Mouse (Mus musculus) neural tube, embryonic 11.5 days (tissue): ENCODE data around the gene Gm47289. TPM values are rescaled to one million over a fixed set of nuclear protein-coding genes. Genes with fewer than 3 reads are reported as not detected.

Source experiments
- ATAC-seq: fragments of 200-750 bp; cut with Nextera tagmentation; 2 replicates; pipeline ENCODE4 v1.8.0; 2017; ENCODE audit warnings: moderate number of reproducible peaks, mild to moderate bottlenecking, moderate TSS enrichment, moderate library complexity; ENCODE audit not compliant: insufficient read depth, low FRiP score, low TSS enrichment
- DNase-seq: peaks from one replicate; pipeline ENCODE4 v3.0.0-alpha.2; 2015; ENCODE audit warnings: low spot score
- H3K27ac ChIP-seq: fragments of 300-500 bp; sonication (generic); 2 replicates; pipeline ENCODE4 v1.5.1; 2014; ENCODE audit warnings: low read depth, mild to moderate bottlenecking, low read length
- H3K27me3 ChIP-seq: fragments of 300-500 bp; sonication (generic); 2 replicates; pipeline ENCODE4 v1.6.1; 2014; ENCODE audit warnings: mild to moderate bottlenecking, low read length, mixed read lengths; ENCODE audit not compliant: control insufficient read depth, insufficient read depth
- H3K36me3 ChIP-seq: fragments of 300-500 bp; sonication (generic); 2 replicates; pipeline ENCODE4 v1.6.1; 2014; ENCODE audit warnings: mild to moderate bottlenecking, low read length, moderate library complexity, mixed read lengths; ENCODE audit not compliant: control insufficient read depth, insufficient read depth
- H3K4me1 ChIP-seq: fragments of 300-500 bp; sonication (generic); 2 replicates; pipeline ENCODE4 v1.6.1; 2014; ENCODE audit warnings: low read length, mixed read lengths; ENCODE audit not compliant: control insufficient read depth, insufficient read depth
- H3K4me2 ChIP-seq: fragments of 300-500 bp; sonication (generic); 2 replicates; pipeline ENCODE4 v1.6.1; 2014; ENCODE audit warnings: low read depth, mild to moderate bottlenecking, moderate library complexity
- H3K4me3 ChIP-seq: fragments of 300-500 bp; sonication (generic); 2 replicates; pipeline ENCODE4 v1.5.1; 2014; ENCODE audit warnings: low read depth, low read length
- H3K9ac ChIP-seq: fragments of 300-500 bp; sonication (generic); 2 replicates; pipeline ENCODE4 v1.6.1; 2014; ENCODE audit warnings: mild to moderate bottlenecking, low read length
- H3K9me3 ChIP-seq: fragments of 300-500 bp; sonication (generic); 2 replicates; pipeline ENCODE4 v1.6.1; 2016; ENCODE audit warnings: low read length; ENCODE audit not compliant: control insufficient read depth
- WGBS: fragments of 180-500 bp; shearing (Covaris S2); extraction: QIAGEN DNeasy Blood & Tissue Kit; methylation state at CpG from one replicate; pipeline ENCODE4 v1.1.7; 2014; 5-methylcytosine and 5-hydroxymethylcytosine counted together
- polyA plus RNA-seq: library from polyadenylated mRNA; unstranded; fragments of >200 nt; fragmentation: Nextera tagmentation; extraction: Ambion mirVana; gene quantifications from 2 replicates; pipeline ENCODE4 v1.2.1, GENCODE M21; 2014

Gene Gm47289
- polyA plus RNA-seq: not detected in 2 replicates

GRCm38 (mm10) chr9:119158861-119159260 lies at the start of gene Gm47289:
Gm47289 (plus strand) TSS chr9:119159161.
- WGBS: 56% methylated on average over 4 of the region's 4 CpGs
- no peak for DNase-seq

GRCm38 (mm10) chr9:119109685-119110353 lies 49.1 kb upstream of the Gm47289 start:
- Histone ChIP-seq H3K4me3 (no peak overlapping the region), H3K9me3 (no peaks in the 10 kb centered on the region), H3K36me3 (no peaks in the 10 kb centered on the region), H3K27me3 (no peaks in the 10 kb centered on the region), H3K9ac (no peak overlapping the region), H3K4me2 (no peak overlapping the region), H3K27ac (no peak overlapping the region), H3K4me1 (0 out of 2 replicates have a peak, but pooled peaks cover 4% of the 10 kb centered on the region)
- ATAC-seq: no peak
- DNase-seq: no peak
- 60% methylated on average over 12 of the region's 12 CpGs for WGBS

More at GRCm38 (mm10) chr9:119158861-119159260, at the start of gene Gm47289:
- Histone ChIP-seq H3K9ac (no peak within 1 kb of the TSS), H3K9me3 (no peaks in the 10 kb centered on the region), H3K27ac (no peak within 1 kb of the TSS), H3K27me3 (0 out of 2 replicates have a peak, but pooled peaks cover 6% of the 10 kb centered on the region), H3K4me2 (no peak within 1 kb of the TSS), H3K36me3 (no peaks in the 10 kb centered on the region), H3K4me3 (no peak within 1 kb of the TSS), H3K4me1 (no peaks in the 10 kb centered on the region)
- ATAC-seq: no peak

GRCm38 (mm10) chr9:119110640-119111039 lies 48.3 kb upstream of the Gm47289 start:
- DNase-seq (no peak), ATAC-seq (no peak)
- 57% methylated on average over 3 of the region's 3 CpGs for WGBS

GRCm38 (mm10) chr9:119114911-119115310 lies 44.0 kb upstream of the Gm47289 start:
- 84% methylated on average over 17 of the region's 17 CpGs for WGBS

More at GRCm38 (mm10) chr9:119110640-119111039, 48.3 kb upstream of the Gm47289 start:
- Histone ChIP-seq H3K27me3 (no peaks in the 10 kb centered on the region), H3K27ac (no peak overlapping the region), H3K4me3 (no peak overlapping the region), H3K4me2 (no peak overlapping the region), H3K36me3 (no peaks in the 10 kb centered on the region), H3K4me1 (0 out of 2 replicates have a peak, but pooled peaks cover 4% of the 10 kb centered on the region), H3K9ac (no peak overlapping the region), H3K9me3 (no peaks in the 10 kb centered on the region)

GRCm38 (mm10) chr9:119119409-119120167 lies 39.4 kb upstream of the Gm47289 start:
- no peak for DNase-seq
- no peak overlapping the region for H3K4me3 ChIP-seq
- H3K4me1 ChIP-seq: no peaks in the 10 kb centered on the region
- no peaks in the 10 kb centered on the region for H3K27me3 ChIP-seq
- H3K4me2 ChIP-seq: no peak overlapping the region
- 90% methylated on average over 19 of the region's 19 CpGs for WGBS
- H3K9ac ChIP-seq: no peak overlapping the region
- no peaks in the 10 kb centered on the region for H3K9me3 ChIP-seq
- no peak overlapping the region for H3K27ac ChIP-seq
- H3K36me3 ChIP-seq: no peaks in the 10 kb centered on the region
- ATAC-seq: no peak

More at GRCm38 (mm10) chr9:119114911-119115310, 44.0 kb upstream of the Gm47289 start:
- Histone ChIP-seq H3K36me3 (no peaks in the 10 kb centered on the region), H3K27ac (no peak overlapping the region), H3K4me2 (no peak overlapping the region), H3K27me3 (no peaks in the 10 kb centered on the region), H3K9ac (no peak overlapping the region), H3K4me3 (no peak overlapping the region), H3K9me3 (no peaks in the 10 kb centered on the region), H3K4me1 (no peaks in the 10 kb centered on the region)
- ATAC-seq (no peak), DNase-seq (no peak)

GRCm38 (mm10) chr9:119120168-119120560 lies 38.8 kb upstream of the Gm47289 start:
- ATAC-seq (no peak), DNase-seq (no peak)
- no peaks in the 10 kb centered on the region for H3K4me1 ChIP-seq
- 71% methylated on average over 3 of the region's 3 CpGs for WGBS
- no peak overlapping the region for H3K4me2 ChIP-seq
- no peak overlapping the region for H3K27ac ChIP-seq
- H3K9ac ChIP-seq: no peak overlapping the region
- H3K4me3 ChIP-seq: no peak overlapping the region
- H3K9me3 ChIP-seq: no peaks in the 10 kb centered on the region
- H3K36me3 ChIP-seq: no peaks in the 10 kb centered on the region
- H3K27me3 ChIP-seq: no peaks in the 10 kb centered on the region

- WGBS: 84% methylated on average over 18 of the region's 18 CpGs
- Histone ChIP-seq H3K9ac (no peak overlapping the region), H3K36me3 (no peaks in the 10 kb centered on the region), H3K4me3 (no peak overlapping the region), H3K4me1 (no peaks in the 10 kb centered on the region), H3K27ac (no peak overlapping the region), H3K27me3 (no peaks in the 10 kb centered on the region), H3K4me2 (no peak overlapping the region), H3K9me3 (no peaks in the 10 kb centered on the region)
- ATAC-seq (no peak), DNase-seq (no peak)
Observed at GRCm38 (mm10) chr9:119122596-119123369, 36.2 kb upstream of the Gm47289 start.

GRCm38 (mm10) chr9:119128436-119129181 lies 30.4 kb upstream of the Gm47289 start:
- Histone ChIP-seq H3K36me3 (no peaks in the 10 kb centered on the region), H3K27me3 (no peaks in the 10 kb centered on the region), H3K9me3 (no peaks in the 10 kb centered on the region), H3K4me2 (no peak overlapping the region), H3K27ac (no peak overlapping the region), H3K9ac (no peak overlapping the region), H3K4me1 (no peaks in the 10 kb centered on the region), H3K4me3 (no peak overlapping the region)
- DNase-seq: no peak
- WGBS: 85% methylated on average over 12 of the region's 12 CpGs
- ATAC-seq: no peak
